Mouse (Mus musculus): ENCODE measurements around the gene Gpr83. TPM values are rescaled to one million over a fixed set of nuclear protein-coding genes. Genes with fewer than 3 reads are reported as not detected.

Gpr83 gene
- polyA plus RNA-seq, 1 experiment = not detected

DNA sequence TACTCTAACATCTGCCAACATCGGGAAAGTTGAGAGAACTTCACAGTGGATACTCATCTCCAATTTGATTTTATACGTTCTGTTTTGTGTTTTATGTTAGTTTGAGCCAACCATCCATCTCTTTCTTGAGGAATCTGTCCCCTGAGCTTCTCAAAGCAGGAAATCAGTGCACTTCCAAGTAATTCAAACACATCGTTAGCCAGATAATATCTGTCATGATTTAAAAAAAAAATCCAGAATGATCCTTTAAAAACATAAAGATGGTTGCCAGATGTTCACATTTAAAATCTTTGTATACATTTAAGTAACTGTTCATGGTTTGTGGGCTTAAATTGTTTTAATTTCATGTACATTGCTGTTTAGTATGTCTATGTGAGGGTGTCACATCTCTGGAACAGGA is 45.9 kb downstream of the Gpr83 start:
- Histone ChIP-seq H3K9me3 (ENCODE audit: control insufficient read depth, low read length) (no peaks in the 10 kb centered on the region), H3K4me1 (ENCODE audit: control insufficient read depth) (no peaks in the 10 kb centered on the region), H3K27me3 (ENCODE audit: control insufficient read depth) (no peaks in the 10 kb centered on the region), H3K4me3 (replicated peaks) (no peak overlapping the region), H3K36me3 (ENCODE audit: control insufficient read depth) (no peaks in the 10 kb centered on the region)
- TF ChIP-seq TAL1 (IDR thresholded peaks at IDR 0.05; ENCODE audit: low read length) (no peak), GATA1 (IDR thresholded peaks at IDR 0.05; ENCODE audit: low read length) (no peak)

GRCm38 (mm10) chr9:14907816-14908415 is 47.9 kb downstream of the Gpr83 start:
- no peaks in the 10 kb centered on the region for H3K36me3 ChIP-seq (ENCODE audit: control insufficient read depth)
- H3K4me3 ChIP-seq (replicated peaks) = no peak overlapping the region
- no peaks in the 10 kb centered on the region for H3K9me3 ChIP-seq (ENCODE audit: control insufficient read depth, low read length)
- no peak for TF ChIP-seq TAL1 (IDR thresholded peaks at IDR 0.05; ENCODE audit: low read length)
- TF ChIP-seq GATA1 (IDR thresholded peaks at IDR 0.05; ENCODE audit: low read length) = no peak
- no peaks in the 10 kb centered on the region for H3K4me1 ChIP-seq (ENCODE audit: control insufficient read depth)
- no peaks in the 10 kb centered on the region for H3K27me3 ChIP-seq (ENCODE audit: control insufficient read depth)

- H3K9me3 ChIP-seq (ENCODE audit: control insufficient read depth, low read length) = no peaks in the 10 kb centered on the region
- H3K4me3 ChIP-seq (replicated peaks) = no peak overlapping the region
- TF ChIP-seq TAL1 (IDR thresholded peaks at IDR 0.05; ENCODE audit: low read length) = no peak
- no peak for TF ChIP-seq GATA1 (IDR thresholded peaks at IDR 0.05; ENCODE audit: low read length)
- no peaks in the 10 kb centered on the region for H3K4me1 ChIP-seq (ENCODE audit: control insufficient read depth)
- no peaks in the 10 kb centered on the region for H3K27me3 ChIP-seq (ENCODE audit: control insufficient read depth)
- no peaks in the 10 kb centered on the region for H3K36me3 ChIP-seq (ENCODE audit: control insufficient read depth)
These were observed 50.0 kb downstream of the Gpr83 start for GRCm38 (mm10) chr9:14909981-14910380.

DNA sequence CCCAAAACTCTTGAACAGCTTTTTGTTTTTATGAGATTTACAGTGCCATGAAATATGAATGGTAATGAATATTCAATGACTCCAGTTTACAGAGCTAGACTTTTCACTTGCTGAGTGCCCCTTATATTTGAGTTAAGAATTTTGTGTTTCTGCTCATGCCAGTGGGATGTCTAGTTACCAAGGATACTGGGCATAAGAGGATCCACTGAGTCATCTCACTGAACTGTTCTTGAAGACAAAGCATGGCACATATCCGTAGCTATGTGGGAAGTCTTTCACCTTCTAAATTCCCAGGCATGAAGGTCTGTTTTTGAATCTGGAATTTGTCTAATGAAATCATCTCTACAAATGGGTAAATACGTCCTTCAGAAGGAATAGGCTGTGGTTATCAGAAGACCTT is 52.0 kb downstream of the Gpr83 start:
- TF ChIP-seq TAL1 (IDR thresholded peaks at IDR 0.05; ENCODE audit: low read length) = no peak
- no peak for TF ChIP-seq GATA1 (IDR thresholded peaks at IDR 0.05; ENCODE audit: low read length)
- Histone ChIP-seq H3K4me1 (ENCODE audit: control insufficient read depth) (no peaks in the 10 kb centered on the region), H3K36me3 (ENCODE audit: control insufficient read depth) (no peaks in the 10 kb centered on the region), H3K4me3 (replicated peaks) (no peak overlapping the region), H3K27me3 (ENCODE audit: control insufficient read depth) (no peaks in the 10 kb centered on the region), H3K9me3 (ENCODE audit: control insufficient read depth, low read length) (no peaks in the 10 kb centered on the region)

DNA sequence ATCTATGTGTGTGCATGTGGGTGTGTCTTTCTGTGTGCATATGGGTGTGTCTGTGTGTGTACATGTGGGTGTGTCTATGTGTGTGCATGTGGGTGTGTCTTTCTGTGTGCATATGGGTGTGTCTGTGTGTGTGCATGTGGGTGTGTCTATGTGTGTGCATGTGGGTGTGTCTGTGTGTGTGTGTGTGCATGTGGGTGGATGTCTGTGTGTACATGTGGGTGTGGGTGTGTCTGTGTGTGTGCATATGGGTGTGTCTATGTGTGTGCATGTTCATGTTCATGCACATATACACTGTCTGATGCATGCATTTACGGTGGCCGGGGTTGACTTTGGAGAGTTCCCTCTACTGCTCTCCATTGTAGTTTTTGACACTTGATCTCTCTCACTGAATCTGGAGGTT is 57.7 kb downstream of the Gpr83 start:
- no peak for TF ChIP-seq GATA1 (IDR thresholded peaks at IDR 0.05; ENCODE audit: low read length)
- TF ChIP-seq TAL1 (IDR thresholded peaks at IDR 0.05; ENCODE audit: low read length) = no peak
- Histone ChIP-seq H3K36me3 (ENCODE audit: control insufficient read depth) (no peaks in the 10 kb centered on the region), H3K9me3 (ENCODE audit: control insufficient read depth, low read length) (peaks cover 2% of the 10 kb centered on the region; the same call in 1 of the 2 replicates), H3K4me3 (replicated peaks) (no peak overlapping the region), H3K4me1 (ENCODE audit: control insufficient read depth) (no peaks in the 10 kb centered on the region), H3K27me3 (ENCODE audit: control insufficient read depth) (no peaks in the 10 kb centered on the region)

GRCm38 (mm10) chr9:14918825-14919668 is 59.0 kb downstream of the Gpr83 start:
- Histone ChIP-seq H3K4me1 (ENCODE audit: control insufficient read depth) (no peaks in the 10 kb centered on the region), H3K27me3 (ENCODE audit: control insufficient read depth) (no peaks in the 10 kb centered on the region), H3K4me3 (replicated peaks) (no peak overlapping the region), H3K9me3 (ENCODE audit: control insufficient read depth, low read length) (peaks cover 2% of the 10 kb centered on the region; the same call in 1 of the 2 replicates), H3K36me3 (ENCODE audit: control insufficient read depth) (no peaks in the 10 kb centered on the region)
- TF ChIP-seq GATA1 (IDR thresholded peaks at IDR 0.05; ENCODE audit: low read length) (no peak), TAL1 (IDR thresholded peaks at IDR 0.05; ENCODE audit: low read length) (no peak)

Other genes with a start within 250 kb of the Gpr83 start
- gene Amotl1, start 215.2 kb upstream of the Gpr83 start, polyA plus RNA-seq (2012) = 0.03 and 0.11 TPM in 2 replicates
- gene Piwil4, start 119.5 kb upstream of the Gpr83 start, polyA plus RNA-seq (2012) = not detected in 2 replicates
- 0.01 TPM in 1 of 2 replicates, not detected in the other for gene Fut4, start 107.8 kb upstream of the Gpr83 start, polyA plus RNA-seq (2012)
- gene 1700012B09Rik, start 89.2 kb upstream of the Gpr83 start, polyA plus RNA-seq (2012) = not detected in 2 replicates
- gene Mre11a, start 75.6 kb upstream of the Gpr83 start, polyA plus RNA-seq (2012) = 0.50 and 0.54 TPM in 2 replicates
- gene Ankrd49, start 75.4 kb upstream of the Gpr83 start, polyA plus RNA-seq (2012) = 0.57 and 1.1 TPM in 2 replicates
- not detected in 2 replicates for gene Izumo1r, start 43.7 kb downstream of the Gpr83 start, polyA plus RNA-seq (2012)
- 0.02 TPM in 1 of 2 replicates, not detected in the other for gene Panx1, start 185.3 kb downstream of the Gpr83 start, polyA plus RNA-seq (2012)